In the genomic region with DNA sequence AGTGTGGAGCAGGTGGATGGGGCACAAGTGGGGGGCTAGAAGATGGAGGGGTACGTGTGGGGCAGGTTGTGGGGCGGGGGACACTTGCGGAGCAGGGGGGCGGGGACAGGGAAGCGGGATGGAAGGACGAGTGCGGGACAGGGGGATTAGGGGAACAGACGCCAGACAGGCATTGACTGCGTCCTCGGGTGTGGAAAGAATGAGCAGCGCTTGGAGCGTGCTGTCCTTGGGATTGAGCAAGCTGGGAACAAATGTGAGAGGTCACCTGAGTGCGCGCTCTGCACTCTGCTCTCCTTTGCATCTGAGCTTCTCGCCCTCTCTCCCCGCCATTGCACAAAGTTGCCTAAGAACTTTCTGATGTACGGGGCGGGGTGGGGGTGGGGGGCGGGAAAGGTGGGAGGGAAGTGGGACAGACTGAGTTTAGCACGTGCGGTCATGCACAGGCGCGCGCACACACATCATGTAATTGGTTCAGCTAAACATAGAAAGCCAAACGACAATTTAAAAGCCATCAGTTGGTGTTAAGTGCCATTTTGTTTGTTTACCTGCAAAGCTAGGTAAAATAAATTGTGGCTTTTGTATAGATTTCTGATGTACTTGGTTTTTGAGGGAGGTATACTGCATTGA, we compare ENCODE assay signal across 8 mouse cellular contexts. TPM values are rescaled to one million over a fixed set of nuclear protein-coding genes. Genes with fewer than 3 reads are reported as not detected.
DNase-seq lines count a peak whose midpoint lies in the region; ATAC-seq and TF ChIP-seq lines count a peak whose summit lies in the region.
"Had no signal": no experiment of that assay in that cellular context is flagged by ENCODE, and none has a peak within 500 bp of the region (broad histone marks: within the 10 kb centered on the region; RNA-seq: fewer than 3 reads in every experiment).

No protein-coding gene starts in this region.

- no peak for TF ChIP-seq CTCF in CH12.LX (conservative IDR thresholded peaks at IDR 0.05 in 1 of 2, IDR thresholded peaks at IDR 0.05 in 1 of 2; ENCODE audit: low read depth in 2 of 2, low read length in 2 of 2)

- H3K4me1 ChIP-seq in CH12.LX (ENCODE audit: control insufficient read depth in 1 of 2, insufficient read depth in 2 of 2): peaks cover 19 to 46% of the 10 kb centered on the region in 2 experiments; a peak in 3 of 4 replicates
- peaks cover 12% of the 10 kb centered on the region for H3K4me1 ChIP-seq in embryonic facial prominence, embryonic 15.5 days
- H3K4me1 ChIP-seq in limb, embryonic 12.5 days (replicated peaks): 0 out of 2 replicates have a peak, but pooled peaks cover 10% of the 10 kb centered on the region
- peaks cover 4% of the 10 kb centered on the region; the same call in 1 of the 2 replicates for H3K4me1 ChIP-seq in midbrain, embryonic 11.5 days (ENCODE audit: control insufficient read depth, insufficient read depth, low read length)

- no peak for TF ChIP-seq POLR2A in CH12.LX (IDR thresholded peaks at IDR 0.05; ENCODE audit: low read depth, low read length)

- peaks cover 0 to 13% of the 10 kb centered on the region in 2 experiments for H3K36me3 ChIP-seq in CH12.LX (replicated peaks in 1 of 2; ENCODE audit: control insufficient read depth in 1 of 2, insufficient read depth in 1 of 2, low read length in 1 of 2)
- H3K36me3 ChIP-seq in embryonic facial prominence, embryonic 15.5 days: no peaks in the 10 kb centered on the region
- no peaks in the 10 kb centered on the region for H3K36me3 ChIP-seq in limb, embryonic 12.5 days
- H3K36me3 ChIP-seq in midbrain, embryonic 11.5 days (ENCODE audit: control insufficient read depth, insufficient read depth, low read length): no peaks in the 10 kb centered on the region

- no peak for TF ChIP-seq RAD21 in CH12.LX (IDR thresholded peaks at IDR 0.05; ENCODE audit: low read depth, low read length)

- WGBS in embryonic facial prominence, embryonic 15.5 days: under 1% methylated on average over 25 of the region's 25 CpGs
- 1% methylated on average over 25 of the region's 25 CpGs for WGBS in limb, embryonic 12.5 days
- WGBS in midbrain, embryonic 11.5 days: 2% methylated on average over 25 of the region's 25 CpGs

- no peaks in the 10 kb centered on the region for H3K9me3 ChIP-seq in CH12.LX (replicated peaks; ENCODE audit: low read length)
- H3K9me3 ChIP-seq in embryonic facial prominence, embryonic 15.5 days (replicated peaks): no peaks in the 10 kb centered on the region
- no peaks in the 10 kb centered on the region for H3K9me3 ChIP-seq in limb, embryonic 12.5 days
- H3K9me3 ChIP-seq in midbrain, embryonic 11.5 days (ENCODE audit: control insufficient read depth, low read length): no peaks in the 10 kb centered on the region

- no peaks in the 10 kb centered on the region for H3K27me3 ChIP-seq in CH12.LX (replicated peaks)
- H3K27me3 ChIP-seq in embryonic facial prominence, embryonic 15.5 days: no peaks in the 10 kb centered on the region
- H3K27me3 ChIP-seq in limb, embryonic 12.5 days: no peaks in the 10 kb centered on the region
- H3K27me3 ChIP-seq in midbrain, embryonic 11.5 days (ENCODE audit: control insufficient read depth, insufficient read depth, low read length): no peaks in the 10 kb centered on the region

- DNase-seq in CH12.LX (ENCODE audit: extremely low read depth) (peak; percentile 40), R1 (ENCODE audit: low read depth, low spot score) (peak; percentile 65)
- peak; percentile 90 for DNase-seq in midbrain, embryonic 11.5 days (ENCODE audit: low spot score, missing footprints)
- peak; percentile 82 for DNase-seq in yolk sac, embryonic 10.5 days (ENCODE audit: low spot score)

- H3K4me2 ChIP-seq in CH12.LX (ENCODE audit: insufficient read depth, low read depth, poor library complexity, severe bottlenecking): peak overlapping the region; percentile 79
- H3K4me2 ChIP-seq in embryonic facial prominence, embryonic 15.5 days (replicated peaks): peak overlapping the region; percentile 92
- peak overlapping the region; percentile 92 for H3K4me2 ChIP-seq in limb, embryonic 12.5 days
- peak overlapping the region; percentile 81 for H3K4me2 ChIP-seq in midbrain, embryonic 11.5 days

- H3K79me2 ChIP-seq in CH12.LX (replicated peaks; ENCODE audit: control insufficient read depth, extremely low read depth, insufficient read depth, poor library complexity, severe bottlenecking): peaks cover 7% of the 10 kb centered on the region; the same call in 1 of the 2 replicates

- dilution Hi-C loops in CH12.LX (cut with MboI; ENCODE audit: extremely low pct_ligation_motif_present, extremely low pct_unique_long_range_greater_than_20kb, low sequenced_read_pairs): no loop called here

- peak overlapping the region; percentile 57; the same call in 1 of the 2 replicates for H3K27ac ChIP-seq in CH12.LX (ENCODE audit: insufficient read depth, low read depth)
- H3K27ac ChIP-seq in embryonic facial prominence, embryonic 15.5 days (replicated peaks): 0 out of 2 replicates have a peak overlapping the region, but pooled peaks have one; percentile 23
- peak overlapping the region; percentile 64; the same call in 1 of the 2 replicates for H3K27ac ChIP-seq in limb, embryonic 12.5 days
- H3K27ac ChIP-seq in midbrain, embryonic 11.5 days (ENCODE audit: low read depth, low read length): no peak overlapping the region

- in situ Hi-C loops in CH12.LX (cut with MboI; ENCODE audit: low pct_ligation_motif_present, low pct_unique_long_range_greater_than_20kb, low sequenced_read_pairs): no loop called here

- peak; percentile 59 for ATAC-seq in embryonic facial prominence, embryonic 15.5 days (ENCODE audit: insufficient number of reproducible peaks, low FRiP score, low TSS enrichment, low read depth)
- ATAC-seq in hematopoietic stem cell, adult 5-6 weeks (replicated peaks in 1 of 2; ENCODE audit: insufficient read depth in 1 of 2, low FRiP score in 2 of 2, low TSS enrichment in 1 of 2, low read depth in 1 of 2, poor library complexity in 2 of 2, severe bottlenecking in 2 of 2): peak; percentile 15 to 16; a peak in 1 of 4 replicates
- peak; percentile 32; the same call in 1 of the 2 replicates for ATAC-seq in limb, embryonic 12.5 days (ENCODE audit: insufficient number of reproducible peaks, insufficient read depth, low FRiP score, low TSS enrichment, low read depth)
- peak; percentile 78 for ATAC-seq in midbrain, embryonic 11.5 days (ENCODE audit: low FRiP score)

- peak overlapping the region; percentile 87 for H3K9ac ChIP-seq in CH12.LX (ENCODE audit: insufficient read depth, low read depth)
- H3K9ac ChIP-seq in embryonic facial prominence, embryonic 15.5 days: peak overlapping the region; percentile 37
- H3K9ac ChIP-seq in limb, embryonic 12.5 days (replicated peaks): peak overlapping the region; percentile 72
- H3K9ac ChIP-seq in midbrain, embryonic 11.5 days (ENCODE audit: low read length): peak overlapping the region; percentile 71

- TF ChIP-seq EP300 in CH12.LX (IDR thresholded peaks at IDR 0.05; ENCODE audit: low read length): no peak

- peak overlapping the region; percentile 78 to 96 (median 80) for H3K4me3 ChIP-seq in CH12.LX (replicated peaks in 1 of 3; ENCODE audit: low read depth in 2 of 3, low read length in 2 of 3, poor library complexity in 1 of 3)
- H3K4me3 ChIP-seq in embryonic facial prominence, embryonic 15.5 days (replicated peaks): peak overlapping the region; percentile 63
- H3K4me3 ChIP-seq in limb, embryonic 12.5 days (replicated peaks): peak overlapping the region; percentile 75
- peak overlapping the region; percentile 68 for H3K4me3 ChIP-seq in midbrain, embryonic 11.5 days (ENCODE audit: low read depth, low read length)

RNA-seq across cellular contexts. Expression of a gene that starts 0.8 kb away (rescaled TPM):
- total RNA-seq in CH12.LX (2012; rRNA removed) (38.4 and 50.2 TPM in 2 replicates), CH12.LX (2014; rRNA removed) (78.3 and 81.6 TPM in 2 replicates)
- 58.6 and 62.1 TPM in 2 replicates for polyA plus RNA-seq in CH12.LX (2012; ENCODE audit: insufficient read length, low read depth)
- 29.2 and 30.1 TPM in 2 replicates for polyA plus RNA-seq in embryonic facial prominence, embryonic 15.5 days (2015; fragmentation: Nextera tagmentation; extraction: Ambion mirVana)
- 11.7 and 29.2 TPM in 2 replicates for total RNA-seq in hematopoietic stem cell, adult 5-6 weeks (2017)
- 24.5 and 24.6 TPM in 2 replicates for polyA plus RNA-seq in limb, embryonic 12.5 days (2016; fragmentation: Nextera tagmentation; extraction: Ambion mirVana)
- 27.6 and 27.9 TPM in 2 replicates for polyA plus RNA-seq in midbrain, embryonic 11.5 days (2014; fragmentation: Nextera tagmentation; extraction: Ambion mirVana)

RNA-seq across cellular contexts. Expression of a gene that starts 22.0 kb away (rescaled TPM):
- 6.0 and 10.5 TPM in 2 replicates for total RNA-seq in CH12.LX (2012; rRNA removed)
- total RNA-seq in CH12.LX (2014; rRNA removed): 14.4 and 15.3 TPM in 2 replicates
- 26.2 and 31.7 TPM in 2 replicates for polyA plus RNA-seq in CH12.LX (2012; ENCODE audit: insufficient read length, low read depth)
- polyA plus RNA-seq in embryonic facial prominence, embryonic 15.5 days (2015; fragmentation: Nextera tagmentation; extraction: Ambion mirVana): 65.9 and 67.7 TPM in 2 replicates
- 23.5 and 27.0 TPM in 2 replicates for total RNA-seq in hematopoietic stem cell, adult 5-6 weeks (2017)
- polyA plus RNA-seq in limb, embryonic 12.5 days (2016; fragmentation: Nextera tagmentation; extraction: Ambion mirVana): 107 and 109 TPM in 2 replicates
- polyA plus RNA-seq in midbrain, embryonic 11.5 days (2014; fragmentation: Nextera tagmentation; extraction: Ambion mirVana): 63.2 and 69.8 TPM in 2 replicates

RNA-seq across cellular contexts. Expression of a gene that starts 43.6 kb away (rescaled TPM):
- total RNA-seq in CH12.LX (2012; rRNA removed) (0.04 TPM in 1 of 2 replicates, not detected in the other), CH12.LX (2014; rRNA removed) (not detected in 2 replicates)
- polyA plus RNA-seq in CH12.LX (2012; ENCODE audit: insufficient read length, low read depth): 0.14 TPM in 1 of 2 replicates, not detected in the other
- polyA plus RNA-seq in embryonic facial prominence, embryonic 15.5 days (2015; fragmentation: Nextera tagmentation; extraction: Ambion mirVana): 0.35 and 0.48 TPM in 2 replicates
- not detected in 2 replicates for total RNA-seq in hematopoietic stem cell, adult 5-6 weeks (2017)
- 0.13 and 0.23 TPM in 2 replicates for polyA plus RNA-seq in limb, embryonic 12.5 days (2016; fragmentation: Nextera tagmentation; extraction: Ambion mirVana)
- polyA plus RNA-seq in midbrain, embryonic 11.5 days (2014; fragmentation: Nextera tagmentation; extraction: Ambion mirVana): 0.40 and 0.44 TPM in 2 replicates
- total RNA-seq: layer of hippocampus, postnatal 25 days had no signal

RNA-seq across cellular contexts. Expression of a gene that starts 48.0 kb away (rescaled TPM):
- total RNA-seq in CH12.LX (2012; rRNA removed): 90.7 and 111 TPM in 2 replicates
- total RNA-seq in CH12.LX (2014; rRNA removed): 45.7 and 47.3 TPM in 2 replicates
- polyA plus RNA-seq in CH12.LX (2012; ENCODE audit: insufficient read length, low read depth): 363 and 381 TPM in 2 replicates
- 73.6 and 81.9 TPM in 2 replicates for polyA plus RNA-seq in embryonic facial prominence, embryonic 15.5 days (2015; fragmentation: Nextera tagmentation; extraction: Ambion mirVana)
- 24.8 and 56.9 TPM in 2 replicates for total RNA-seq in hematopoietic stem cell, adult 5-6 weeks (2017)
- 110 and 118 TPM in 2 replicates for polyA plus RNA-seq in limb, embryonic 12.5 days (2016; fragmentation: Nextera tagmentation; extraction: Ambion mirVana)
- 43.5 and 51.4 TPM in 2 replicates for polyA plus RNA-seq in midbrain, embryonic 11.5 days (2014; fragmentation: Nextera tagmentation; extraction: Ambion mirVana)

RNA-seq across cellular contexts. Expression of a gene that starts 56.9 kb away (rescaled TPM):
- total RNA-seq in CH12.LX (2012; rRNA removed): 0.08 and 0.17 TPM in 2 replicates
- not detected in 2 replicates for total RNA-seq in CH12.LX (2014; rRNA removed)
- 0.14 and 0.30 TPM in 2 replicates for polyA plus RNA-seq in CH12.LX (2012; ENCODE audit: insufficient read length, low read depth)
- polyA plus RNA-seq in embryonic facial prominence, embryonic 15.5 days (2015; fragmentation: Nextera tagmentation; extraction: Ambion mirVana): 0.48 and 0.54 TPM in 2 replicates
- 0.55 TPM in 1 of 2 replicates, not detected in the other for total RNA-seq in hematopoietic stem cell, adult 5-6 weeks (2017)
- 0.18 TPM in 1 of 2 replicates, not detected in the other for polyA plus RNA-seq in limb, embryonic 12.5 days (2016; fragmentation: Nextera tagmentation; extraction: Ambion mirVana)
- 0.12 TPM in 1 of 2 replicates, not detected in the other for polyA plus RNA-seq in midbrain, embryonic 11.5 days (2014; fragmentation: Nextera tagmentation; extraction: Ambion mirVana)

Comparison
In these comparisons a context has a peak if more than half of its experiments do, and no peak if none do; other contexts are left out.
1. DNase-seq: peak in every context shown above with its lines; median percentile 90 in midbrain, embryonic 11.5 days; 82 in yolk sac, embryonic 10.5 days; 65 in R1; 40 in CH12.LX.
2. H3K9ac ChIP-seq: peak in every context shown above with its lines; median percentile 87 in CH12.LX; 72 in limb, embryonic 12.5 days; 71 in midbrain, embryonic 11.5 days; 37 in embryonic facial prominence, embryonic 15.5 days.
3. ATAC-seq: peak in every context shown above with its lines; median percentile 78 in midbrain, embryonic 11.5 days; 59 in embryonic facial prominence, embryonic 15.5 days; 32 in limb, embryonic 12.5 days; 16 in hematopoietic stem cell, adult 5-6 weeks.